Mouse (Mus musculus): ENCODE data around the gene Dlg5.

- TF ChIP-seq CTCF (IDR thresholded peaks at IDR 0.05; ENCODE audit: low read depth) = no peak
- no peak for TF ChIP-seq EP300 (IDR thresholded peaks at IDR 0.05; ENCODE audit: low read depth)
Measured at GRCm38 (mm10) chr14:24098828-24099227, 146.9 kb downstream of the Dlg5 start.
